Mouse (Mus musculus) liver, postnatal 0 days (tissue): ENCODE results near the gene Gm7247.

Experiments
- CTCF ChIP-seq: sonication (generic); IDR thresholded peaks from 2 replicates; pipeline ENCODE4 v1.5.1; 2016; ENCODE audit warnings: antibody characterized with exemption, low read depth
- EP300 ChIP-seq: IDR thresholded peaks from 2 replicates; pipeline ENCODE4 v1.6.1; 2016; ENCODE audit warnings: antibody characterized with exemption, low read depth, mild to moderate bottlenecking

DNA sequence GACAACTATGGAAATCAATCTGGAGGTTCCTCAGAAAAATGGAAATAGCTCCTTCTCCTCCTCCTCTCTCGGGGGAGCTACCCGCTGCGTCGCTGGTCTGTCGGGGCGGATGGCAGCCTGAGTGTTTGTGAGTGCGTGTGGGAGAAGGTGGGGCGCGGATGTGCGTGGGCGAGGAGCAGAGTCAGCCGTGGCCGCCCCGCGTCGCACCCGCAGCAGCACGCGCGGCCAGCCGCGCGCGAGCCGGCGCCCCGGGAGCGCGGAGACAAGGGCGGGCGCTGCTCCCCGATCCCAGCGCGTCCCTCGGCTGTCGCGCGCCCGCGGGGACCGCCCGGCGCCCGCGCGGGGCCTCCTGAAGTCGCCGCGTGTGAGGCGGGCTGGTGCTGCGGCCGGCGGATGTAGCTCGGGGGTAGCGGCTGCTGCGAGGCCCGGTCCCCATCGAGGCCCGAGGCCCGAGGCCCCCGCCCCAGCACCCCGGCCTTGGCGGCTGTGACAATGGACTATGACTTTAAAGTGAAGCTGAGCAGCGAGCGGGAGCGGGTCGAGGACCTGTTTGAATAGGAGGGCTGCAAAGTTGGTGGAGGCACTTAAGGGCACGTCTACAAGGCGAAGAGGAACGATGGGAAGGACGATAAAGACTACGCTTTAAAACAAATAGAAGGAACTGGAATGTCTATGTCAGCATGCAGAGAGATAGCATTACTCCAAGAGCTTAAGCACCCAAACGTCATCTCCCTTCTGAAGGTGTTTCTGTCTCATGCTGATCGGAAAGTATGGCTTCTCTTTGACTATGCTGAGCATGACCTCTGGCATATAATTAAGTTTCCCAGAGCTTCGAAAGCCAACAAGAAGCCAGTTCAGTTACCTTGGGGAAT lies 3.2 kb upstream of the Gm7247 start:
- TF ChIP-seq CTCF, result no peak
- TF ChIP-seq EP300, result no peak
